Mouse (Mus musculus) Muller cell, postnatal 12 days (primary cell): ENCODE results near the gene Gimap5.

Experiments
- DNase-seq: peaks from one replicate; pipeline ENCODE4 v3.0.0-alpha.2; 2015; ENCODE audit errors: inconsistent ontology term

Gimap5 gene

DNA sequence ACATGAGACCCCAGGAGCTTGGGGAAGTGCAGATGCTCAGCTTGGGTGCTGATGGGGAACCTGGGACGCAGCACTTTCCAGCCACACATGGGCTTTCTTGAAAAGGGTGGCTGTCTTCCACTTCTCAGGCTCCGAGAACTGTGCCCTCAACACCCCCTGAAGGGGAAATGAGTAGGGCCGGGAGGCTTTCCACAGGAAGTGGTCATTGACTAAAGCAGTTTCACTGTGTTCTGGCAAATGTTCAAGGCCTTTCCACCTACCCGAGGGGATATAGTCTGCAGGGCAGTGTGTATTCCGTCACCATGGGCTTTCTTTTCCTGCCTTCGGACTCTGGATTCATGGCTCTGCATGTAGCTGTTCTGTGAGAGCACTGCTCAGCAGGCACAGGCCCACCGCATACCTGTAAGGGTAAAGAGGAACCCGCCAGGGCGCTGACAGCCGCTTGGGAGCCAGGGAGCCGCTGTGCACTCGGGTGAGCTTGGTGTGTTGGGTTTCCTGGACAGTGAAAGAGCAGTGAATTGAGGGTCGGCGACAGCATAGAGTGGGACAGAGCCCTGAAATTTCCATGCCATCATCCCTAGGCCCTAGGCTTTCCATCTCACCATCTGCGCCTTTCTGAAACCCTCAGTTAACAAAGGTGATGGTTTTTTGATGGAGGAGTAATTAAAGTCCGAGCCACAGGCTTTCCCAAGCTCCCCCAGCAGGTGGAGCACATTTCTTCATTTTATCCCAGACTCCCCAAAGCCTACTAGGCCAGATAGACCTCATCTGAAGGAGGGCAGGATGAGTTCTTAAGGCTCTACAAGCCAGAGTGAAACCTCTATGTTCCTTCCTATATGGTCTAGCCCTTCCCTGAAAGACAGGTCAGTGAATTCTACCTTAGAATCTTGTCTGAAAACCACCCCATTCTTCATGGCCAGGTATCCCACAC is at the start of gene Gimap5:
Gene Gimap5 (plus strand): TSS at position 239 of the 931 bp plus-strand sequence.
- peak; percentile 14 for DNase-seq

DNA sequence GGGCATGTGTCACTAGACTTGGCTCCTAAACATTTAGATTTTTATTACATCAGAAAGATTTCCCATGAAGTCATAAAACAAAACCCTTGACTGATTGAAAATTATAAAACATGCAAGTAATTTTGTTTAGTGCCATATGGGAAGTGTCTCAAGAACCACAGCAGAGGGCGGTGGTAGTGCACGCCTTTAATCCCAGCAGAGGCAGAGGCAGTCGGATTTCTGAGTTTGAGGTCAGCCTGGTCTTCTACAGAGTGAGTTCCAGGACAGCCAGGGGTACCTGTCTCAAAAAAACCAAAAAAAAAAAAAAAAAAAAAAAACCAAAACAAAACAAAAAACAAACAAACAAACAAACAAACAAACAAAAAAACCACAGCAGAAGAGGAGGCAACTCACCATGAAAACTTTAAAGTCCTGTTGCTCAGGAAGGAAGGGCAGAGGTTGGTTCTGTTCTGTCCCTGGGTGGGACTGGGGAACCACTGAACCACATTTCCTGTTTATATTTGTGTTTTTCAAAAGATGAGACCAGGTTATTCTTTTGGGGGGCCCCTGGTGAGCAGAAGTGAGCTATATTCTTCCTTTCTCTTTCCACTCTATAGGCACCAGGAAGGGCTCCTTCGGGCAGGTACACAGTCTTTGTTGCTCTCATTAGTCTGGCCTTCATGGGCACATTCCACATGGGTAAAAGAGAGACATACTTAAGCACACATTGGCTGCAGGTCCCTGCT is 49.0 kb upstream of the Gimap5 start:
- DNase-seq: no peak

DNA sequence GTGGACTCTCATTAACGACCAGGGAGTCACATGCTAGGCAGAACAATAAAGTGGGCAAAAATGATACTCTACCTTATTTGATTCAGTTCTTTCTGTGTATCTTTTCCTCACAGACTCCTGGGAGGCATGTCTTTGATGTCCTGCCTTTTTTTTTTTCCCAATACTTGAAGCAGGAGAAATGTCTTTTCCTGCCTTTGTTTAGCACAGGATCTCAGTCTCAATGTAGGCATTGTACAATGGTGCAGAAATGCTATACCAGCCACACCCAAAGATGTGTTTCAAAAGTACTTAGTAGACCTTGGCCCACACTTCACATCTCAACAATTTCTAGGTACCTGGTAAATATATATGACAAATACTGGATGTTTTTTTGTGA is 48.5 kb upstream of the Gimap5 start:
- no peak for DNase-seq

DNA sequence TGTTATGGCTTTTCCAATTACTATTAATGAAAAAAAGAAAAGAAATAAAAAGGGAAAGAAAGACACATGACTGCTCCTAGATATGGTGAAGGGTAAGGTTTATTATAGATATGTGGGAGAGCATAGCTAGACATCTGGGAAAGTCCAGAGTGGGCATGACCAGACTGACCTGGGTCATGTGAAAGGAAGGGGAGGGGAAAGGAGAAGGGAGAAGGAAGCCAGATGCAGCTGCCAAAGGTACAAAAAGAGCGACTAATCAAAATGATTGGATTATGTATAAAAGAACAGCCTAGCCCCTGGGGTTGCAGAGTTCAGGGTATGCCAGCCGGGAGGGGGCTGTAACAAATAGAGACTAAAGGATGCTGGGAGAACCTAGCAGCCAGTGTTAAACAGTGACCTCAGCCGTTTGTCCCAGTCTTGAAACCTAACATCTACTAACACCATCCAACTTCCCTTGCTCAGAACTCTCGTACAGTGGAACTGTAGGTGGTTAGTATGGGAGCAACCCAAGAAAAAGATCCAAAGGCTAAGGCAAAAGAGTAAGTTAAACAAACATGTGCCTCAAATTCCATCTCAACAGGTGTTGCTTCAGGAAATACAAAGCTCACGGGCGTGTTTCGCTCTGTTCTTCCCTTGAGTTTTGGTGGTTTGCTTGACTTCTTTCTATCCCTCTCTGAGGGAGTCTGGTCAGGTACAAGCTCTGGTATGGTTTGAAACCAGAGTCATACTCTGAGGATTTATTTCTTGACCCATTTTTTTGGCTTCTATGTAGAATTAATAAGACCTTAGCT is 47.7 kb upstream of the Gimap5 start:
- no peak for DNase-seq

DNA sequence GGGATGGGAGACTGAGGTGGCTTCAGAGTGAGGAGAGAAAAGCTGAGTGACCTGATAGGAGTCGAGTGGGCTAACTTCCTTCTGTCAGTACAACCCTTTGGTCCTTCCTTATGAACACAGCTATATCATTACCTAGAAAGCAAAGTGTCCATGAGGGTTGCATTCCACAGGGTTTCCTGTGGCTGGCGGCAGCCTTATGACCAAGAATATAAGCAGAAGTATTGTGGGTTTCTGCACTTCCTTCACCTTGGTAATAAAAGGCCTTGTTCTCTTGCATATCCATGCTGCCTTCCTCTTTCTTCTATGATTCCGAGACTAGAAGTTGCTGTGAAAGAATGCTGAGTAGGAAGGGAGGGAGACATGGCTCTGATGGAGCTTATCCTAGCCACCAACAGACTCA is 47.1 kb upstream of the Gimap5 start:
- no peak for DNase-seq

DNA sequence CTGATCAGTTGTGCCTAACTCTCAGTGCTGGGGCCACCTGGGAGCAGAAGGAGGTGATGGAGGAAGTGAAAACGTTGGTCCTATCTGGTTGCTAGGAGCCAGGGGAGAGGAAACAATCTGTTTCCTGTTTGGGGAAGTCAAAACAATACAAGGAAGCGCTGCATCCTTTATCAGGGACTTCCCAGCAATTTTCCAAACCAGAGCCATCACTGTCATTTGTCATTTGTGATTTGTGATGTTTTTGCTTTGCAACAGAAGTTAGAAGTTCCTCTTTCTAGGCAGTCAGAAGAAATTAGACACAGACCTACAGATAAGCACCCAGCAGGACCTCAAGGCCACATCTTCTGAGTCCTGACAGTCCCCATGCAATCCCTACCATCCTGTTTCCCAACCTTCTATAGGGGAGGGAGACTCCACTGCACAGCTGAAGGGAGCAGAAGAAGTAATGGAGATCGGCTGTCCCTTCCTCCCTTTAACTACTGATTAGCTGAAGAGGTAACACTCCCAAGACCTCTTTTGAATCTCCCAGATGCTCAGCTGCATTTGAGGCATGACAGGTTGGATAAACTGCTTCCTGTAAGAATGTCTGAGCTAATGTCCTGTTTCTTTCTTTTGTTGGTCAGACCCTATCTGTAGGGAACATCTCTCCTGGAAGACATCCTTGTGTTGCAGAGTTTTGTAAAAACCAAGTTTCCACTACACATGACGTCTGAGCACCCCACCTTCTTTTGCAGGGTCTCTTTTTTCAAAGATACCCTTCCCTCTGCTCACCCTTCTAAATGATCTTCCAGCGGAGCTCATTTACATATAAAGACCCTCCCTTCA is 45.5 kb upstream of the Gimap5 start:
- DNase-seq: no peak

DNA sequence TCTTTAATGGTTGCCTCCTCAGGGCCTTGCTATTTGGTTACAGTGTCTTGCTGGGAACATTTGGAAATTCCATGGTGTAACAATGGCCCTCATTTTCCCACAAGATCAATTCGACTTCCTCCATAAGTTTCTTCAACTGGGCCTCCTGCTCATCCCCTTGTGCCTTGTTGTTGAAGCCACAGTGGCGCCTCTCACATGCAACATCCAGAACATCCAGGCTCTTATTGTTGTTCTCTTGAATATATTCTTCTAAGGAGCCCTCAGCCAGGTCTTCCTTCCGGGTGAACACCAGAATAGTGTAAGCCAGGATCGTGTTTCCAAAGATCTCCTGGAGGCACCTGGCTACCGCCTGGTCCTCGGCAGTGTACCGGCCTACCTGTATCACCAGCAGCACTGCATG is 43.9 kb upstream of the Gimap5 start:
- DNase-seq: no peak

DNA sequence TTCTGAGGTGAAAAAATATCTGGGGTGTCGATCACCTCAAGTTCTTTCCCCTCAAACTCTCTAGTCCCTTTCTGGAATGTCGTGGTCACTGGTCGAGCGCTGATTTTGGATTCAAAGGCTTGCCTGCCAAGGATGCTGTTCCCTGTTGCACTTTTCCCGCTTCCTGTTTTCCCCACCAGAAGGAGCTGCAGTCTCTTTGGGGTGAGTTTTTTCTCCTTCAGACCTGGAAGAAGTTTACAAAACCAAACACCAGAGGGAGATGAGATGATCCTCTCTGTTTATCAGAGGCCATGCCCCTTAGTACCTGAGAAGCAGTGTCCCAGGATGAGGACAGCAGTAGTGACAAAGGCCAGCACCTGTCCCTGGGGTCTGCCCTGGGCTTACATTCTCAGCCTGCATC is 43.4 kb upstream of the Gimap5 start:
- DNase-seq: no peak

DNA sequence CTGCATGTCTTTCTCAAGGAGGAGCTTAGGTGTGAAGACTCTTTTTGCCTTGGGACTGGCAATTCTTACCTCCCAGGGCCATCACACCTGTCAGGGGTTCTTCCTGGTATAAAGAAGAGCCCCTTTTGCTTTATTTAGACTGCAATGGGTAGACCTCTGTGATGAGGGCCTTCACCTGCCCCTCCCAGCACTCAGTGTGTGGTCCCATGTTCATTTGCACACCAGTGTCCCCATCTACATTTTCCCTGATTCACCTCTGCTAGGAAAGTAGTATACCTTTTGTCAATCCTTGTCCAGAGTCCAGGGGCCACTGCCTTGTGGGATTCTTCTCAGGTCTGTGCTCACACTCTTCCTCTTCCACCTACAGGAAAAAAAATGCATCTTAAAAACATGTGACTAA is 41.9 kb upstream of the Gimap5 start:
- DNase-seq: no peak

DNA sequence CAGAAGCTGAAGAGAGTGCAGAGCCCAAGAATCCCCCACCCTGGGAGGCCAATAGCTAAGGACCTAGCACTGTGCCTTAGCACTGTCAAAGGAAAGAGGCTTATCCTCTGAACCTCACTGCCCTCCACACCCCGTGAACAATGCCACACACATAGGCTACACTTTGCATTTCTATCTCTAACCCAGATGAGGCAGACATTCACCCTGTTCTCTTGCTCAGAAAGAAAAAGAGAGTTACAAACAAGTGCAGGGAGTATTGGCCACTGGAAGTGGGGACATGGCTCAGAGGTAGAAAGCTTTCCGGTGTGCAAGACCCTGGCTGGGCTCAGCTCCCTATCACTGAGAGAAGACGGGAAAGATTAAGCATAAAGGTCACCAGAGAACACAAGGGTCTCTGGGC is 39.9 kb upstream of the Gimap5 start:
- DNase-seq: no peak

DNA sequence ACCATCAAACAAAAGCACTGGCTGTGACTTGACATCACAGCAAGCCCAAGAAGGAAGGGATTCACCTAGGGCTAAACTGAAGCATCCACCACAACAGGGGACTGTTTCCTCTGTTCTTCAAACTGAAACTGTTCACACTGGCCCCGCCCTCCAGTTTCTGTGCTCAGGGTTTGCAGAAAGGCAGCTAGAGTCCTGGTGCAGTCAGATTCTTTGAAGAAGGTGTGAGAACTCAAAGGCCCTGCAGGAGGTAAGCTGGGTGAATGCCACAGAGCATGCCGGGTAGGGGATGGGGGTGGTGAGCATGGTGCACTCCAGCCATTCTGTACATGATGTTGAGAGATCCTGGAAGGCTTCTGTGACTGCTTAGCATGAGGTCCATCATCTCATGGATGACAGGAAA is 27.5 kb upstream of the Gimap5 start, which contains the start of the genes Gm28053 and Gimap7:
Gene Gm28053 (plus strand): TSS at position 153 of the 400 bp plus-strand sequence.
Gene Gimap7 (plus strand): TSS at position 167 of the 400 bp plus-strand sequence.
- DNase-seq: no peak

DNA sequence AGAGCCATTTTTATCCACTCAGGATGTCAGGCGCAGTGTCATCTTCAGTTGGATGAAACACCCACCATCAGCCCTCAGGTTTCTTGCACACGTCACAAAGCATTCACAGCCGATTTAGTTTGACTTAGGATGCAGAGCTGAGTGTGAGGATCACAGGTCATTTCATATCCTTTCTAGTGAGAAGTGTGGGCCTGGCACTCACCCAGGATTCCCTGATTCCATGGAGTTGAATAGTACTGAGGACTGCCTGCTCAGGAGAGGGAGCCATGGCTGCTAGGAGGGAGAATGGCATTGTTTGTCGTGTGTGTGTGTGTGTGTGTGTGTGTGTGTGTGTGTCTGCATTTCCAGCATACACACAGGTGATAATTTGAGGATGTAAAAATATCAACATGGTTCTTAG is 25.7 kb upstream of the Gimap5 start:
- no peak for DNase-seq

DNA sequence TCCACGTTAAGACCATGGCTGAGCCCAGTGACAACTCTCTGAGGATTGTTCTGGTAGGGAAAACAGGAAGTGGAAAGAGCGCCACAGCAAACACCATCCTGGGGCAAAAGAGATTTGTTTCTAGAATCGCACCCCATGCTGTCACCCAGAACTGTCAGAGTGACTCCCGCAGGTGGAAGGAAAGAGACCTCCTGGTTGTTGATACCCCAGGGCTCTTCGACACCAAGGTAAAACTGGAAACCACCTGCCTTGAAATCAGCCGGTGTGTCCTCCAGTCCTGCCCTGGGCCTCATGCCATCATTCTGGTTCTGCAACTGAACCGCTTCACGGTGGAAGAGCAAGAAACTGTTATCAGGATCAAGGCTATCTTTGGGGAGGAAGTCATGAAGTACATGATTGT is 22.5 kb upstream of the Gimap5 start:
- no peak for DNase-seq

DNA sequence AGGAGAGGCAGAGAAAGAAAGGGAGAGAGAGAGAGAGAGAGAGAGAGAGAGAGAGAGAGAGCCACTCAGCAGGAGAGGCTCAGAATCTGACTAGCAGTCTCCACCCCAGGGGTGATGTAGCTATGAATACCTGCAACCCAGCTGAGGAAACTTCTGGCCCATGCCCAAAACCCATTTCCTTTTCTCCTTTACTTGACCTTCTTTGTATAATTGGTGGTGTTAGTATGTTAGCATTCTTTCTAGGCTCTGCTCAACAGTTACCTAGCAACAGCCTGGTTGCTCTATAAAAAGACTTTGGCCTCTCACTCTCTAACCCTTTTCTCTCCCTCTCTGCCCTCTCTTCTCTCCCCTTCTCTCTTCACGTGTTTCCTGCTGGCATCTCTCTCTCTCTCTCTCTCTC is 20.5 kb upstream of the Gimap5 start:
- peak; percentile 51 for DNase-seq

DNA sequence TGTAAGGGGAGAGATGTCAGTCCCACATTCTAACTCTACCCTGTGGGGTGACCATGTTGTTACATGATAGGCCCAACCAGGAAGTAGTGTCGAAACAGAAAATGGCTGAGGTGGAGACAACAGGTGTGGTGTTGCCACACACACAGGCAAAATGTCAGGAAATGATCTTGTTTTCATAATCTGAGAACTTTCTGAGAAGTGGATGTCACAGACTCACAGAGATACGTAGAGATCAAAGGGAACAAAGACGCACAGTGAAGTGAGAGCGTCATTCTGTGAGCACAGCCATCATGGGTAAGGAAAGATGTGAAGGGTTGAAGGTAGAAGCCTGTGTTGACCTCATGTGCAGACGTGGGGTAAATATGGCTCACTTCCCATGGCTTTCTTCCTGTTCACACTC is 18.2 kb upstream of the Gimap5 start:
- DNase-seq: no peak

DNA sequence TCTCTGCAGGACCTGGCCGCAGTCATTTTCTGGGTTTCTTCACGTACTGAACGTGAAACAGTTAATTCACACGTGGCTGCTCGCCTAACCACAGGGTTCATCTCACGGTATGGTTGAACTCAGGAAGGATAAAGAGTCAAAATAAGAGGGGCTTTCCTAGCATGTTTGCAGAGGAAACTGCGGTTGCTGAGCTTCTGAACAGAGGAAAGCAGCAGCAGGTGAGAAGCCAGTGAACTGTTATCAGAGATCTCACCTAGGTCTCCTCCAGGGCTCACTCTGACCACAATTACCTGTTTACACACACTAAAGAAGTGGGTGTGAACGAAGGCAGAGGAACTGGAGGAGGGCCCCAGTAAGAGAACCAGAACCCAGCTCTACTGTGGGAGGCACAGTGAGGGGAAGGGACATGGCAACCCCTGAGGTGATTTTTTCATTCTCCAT is 13.1 kb upstream of the Gimap5 start:
- no peak for DNase-seq

DNA sequence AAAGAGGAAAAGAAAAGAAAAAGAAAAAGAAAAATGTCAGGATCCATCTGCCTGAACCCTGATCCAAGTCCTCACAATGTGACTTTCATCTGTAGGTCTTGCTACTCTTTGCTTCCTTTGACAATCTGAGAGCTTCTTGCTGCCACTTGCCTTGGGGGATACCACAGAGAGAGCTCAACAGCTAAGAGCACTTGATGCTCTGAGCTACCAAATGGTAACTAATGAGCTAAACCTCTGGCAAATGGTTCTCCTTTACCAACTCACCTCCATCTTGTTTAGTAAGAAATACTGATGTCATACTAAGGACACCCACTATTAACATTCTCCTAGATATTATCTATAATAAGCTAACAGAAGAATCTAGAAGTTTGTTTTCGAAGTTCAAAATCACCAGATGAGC is 12.3 kb upstream of the Gimap5 start:
- no peak for DNase-seq

DNA sequence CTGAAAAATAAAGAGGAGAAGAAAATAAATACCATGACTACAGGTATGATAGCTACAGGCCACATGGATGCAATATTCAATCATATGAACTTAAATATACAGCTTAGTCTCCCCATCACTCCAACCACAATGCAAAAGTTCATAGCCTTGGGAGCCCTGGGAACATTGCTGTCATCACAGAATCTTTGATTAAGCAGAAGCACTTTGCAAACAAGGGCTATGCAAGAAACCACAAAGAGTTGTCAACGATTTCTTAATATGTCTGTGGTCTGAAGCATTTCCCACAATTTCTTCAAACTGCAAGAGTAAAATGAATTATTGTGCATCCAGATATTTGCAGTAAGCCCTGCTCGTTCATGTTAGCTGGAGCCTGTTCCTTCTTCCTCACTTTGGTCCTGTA is 8.9 kb upstream of the Gimap5 start:
- DNase-seq: no peak

DNA sequence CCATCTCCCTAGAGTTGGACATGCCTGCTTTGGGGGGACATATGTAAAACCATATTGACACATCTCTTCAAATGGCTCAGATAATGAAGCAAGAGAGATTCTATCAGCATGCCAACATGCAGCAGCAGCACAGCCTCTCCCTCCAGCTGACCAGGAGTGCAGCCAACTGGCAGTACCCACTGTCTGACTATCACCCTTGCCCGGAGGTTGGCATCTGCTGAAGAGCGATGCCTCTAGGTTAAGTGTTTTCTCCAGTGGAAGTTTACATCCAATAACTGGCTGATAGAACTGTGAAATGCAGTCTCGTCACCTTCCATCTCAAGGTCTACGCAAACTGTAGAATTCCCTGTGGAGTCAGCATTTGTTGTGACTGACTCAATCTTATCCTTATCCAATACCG is 8.3 kb upstream of the Gimap5 start:
- no peak for DNase-seq

DNA sequence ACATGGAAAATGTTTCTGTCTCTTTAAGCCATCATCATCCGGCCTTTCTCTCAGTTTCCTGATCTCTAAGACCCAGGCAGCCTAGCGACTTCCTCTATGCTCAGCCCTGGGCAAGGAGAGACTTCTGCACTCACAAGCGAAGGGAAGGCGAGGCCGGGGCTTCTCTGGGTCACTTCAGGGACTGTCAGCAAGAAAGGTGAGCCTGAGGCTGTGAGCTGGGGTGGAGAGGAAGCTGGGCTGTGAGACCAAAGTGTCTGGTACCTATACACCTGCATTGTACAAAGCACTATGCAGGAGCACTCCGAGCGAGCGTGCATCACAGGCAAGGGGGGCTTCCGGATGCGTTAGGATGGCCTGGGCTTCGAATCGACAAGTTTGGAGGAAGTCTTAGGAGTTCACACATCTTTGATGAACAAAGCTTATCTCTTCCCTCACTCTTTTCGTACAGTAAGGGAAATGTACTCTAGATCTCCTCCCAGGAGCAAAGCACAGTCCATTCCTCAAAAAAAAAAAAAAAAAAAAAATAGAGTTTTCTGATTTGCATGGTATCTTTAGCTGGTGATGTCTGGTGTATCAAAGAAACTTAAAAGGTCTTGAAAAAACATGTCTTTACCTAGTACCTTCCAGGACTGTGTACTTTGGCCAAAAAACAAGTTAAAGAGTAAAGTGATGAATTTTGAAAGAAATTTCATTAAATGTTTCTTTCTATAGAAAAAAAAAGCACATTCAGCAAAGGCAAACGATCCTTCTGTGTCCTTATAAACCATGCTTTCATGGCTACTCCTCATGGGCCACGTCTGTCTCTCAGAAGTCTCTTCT is 6.8 kb upstream of the Gimap5 start, which contains the start of gene Gimap1:
Gene Gimap1 (plus strand): TSS at position 94 of the 819 bp plus-strand sequence.
- DNase-seq: no peak
